Mouse (Mus musculus): Measurements from ENCODE around the gene Map3k12. TPM values are rescaled to one million over a fixed set of nuclear protein-coding genes. Genes with fewer than 3 reads are reported as not detected.

Map3k12 gene
- total RNA-seq, 2 experiments from 2014 or later = 6.1 to 6.3 TPM

DNA sequence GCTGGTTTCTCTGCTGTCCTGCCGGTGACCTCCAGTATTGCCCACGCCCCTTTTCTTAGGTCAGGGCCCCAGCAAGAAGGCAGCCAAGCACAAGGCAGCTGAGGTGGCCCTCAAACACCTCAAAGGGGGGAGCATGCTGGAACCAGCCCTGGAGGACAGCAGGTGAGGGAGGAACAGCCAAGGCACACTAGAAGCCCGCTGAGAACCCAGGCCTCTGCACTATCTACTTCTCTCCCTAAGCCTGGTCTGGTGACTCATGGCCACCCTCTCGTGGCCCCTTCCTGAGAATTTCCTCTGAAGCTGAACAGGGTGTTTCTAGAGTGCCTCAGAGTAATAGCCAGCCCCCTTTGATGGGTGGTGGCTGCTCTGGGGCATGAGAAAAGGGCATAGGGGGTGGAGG, 3.6 kb upstream of the Map3k12 start:
- DNase-seq (ENCODE audit: low spot score in 2 of 2) = no peak

GRCm38 (mm10) chr15:102519211-102520141, 2.6 kb upstream of the Map3k12 start:
- DNase-seq (ENCODE audit: low spot score in 2 of 2) = no peak

DNA sequence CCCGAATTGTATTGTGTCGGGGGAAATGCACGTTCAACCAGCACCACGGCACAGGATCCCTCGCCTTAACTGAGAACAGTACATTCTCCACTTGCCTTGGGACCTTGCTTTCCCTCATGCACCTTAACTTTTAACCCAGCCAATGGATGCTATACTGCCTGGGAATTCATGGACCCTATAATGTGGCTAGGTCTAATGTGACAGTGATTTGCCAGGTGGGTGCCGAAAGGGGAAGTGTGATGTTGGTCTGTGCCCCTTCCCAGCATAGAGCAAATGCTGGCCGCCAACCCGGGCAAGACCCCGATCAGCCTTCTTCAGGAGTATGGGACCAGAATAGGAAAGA, 2.0 kb upstream of the Map3k12 start:
- DNase-seq (ENCODE audit: low spot score in 2 of 2) = no peak

GRCm38 (mm10) chr15:102517976-102518858, 1.4 kb upstream of the Map3k12 start, which contains the start of gene Tarbp2:
TSS of gene Tarbp2 (plus strand) at chr15:102518192.
- peak; percentile 97 to 99 for DNase-seq (ENCODE audit: low spot score in 2 of 2)

DNA sequence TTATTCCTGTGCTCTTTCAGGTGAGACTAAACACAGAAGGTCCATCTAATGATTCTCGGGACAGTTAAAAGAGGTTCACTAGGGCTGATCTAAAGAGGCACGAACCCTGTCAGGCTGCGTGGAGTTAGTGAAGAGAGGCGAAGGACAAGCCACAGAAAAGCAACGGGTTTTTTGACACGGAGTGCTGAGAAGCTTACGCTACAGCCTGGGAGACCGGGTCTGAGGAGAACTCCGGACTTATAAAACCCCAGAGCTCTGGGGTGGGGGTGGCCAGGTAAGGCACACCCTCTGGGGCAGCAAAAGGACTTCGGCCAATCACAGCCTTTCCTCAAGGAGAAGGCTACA, 739 bp upstream of the Map3k12 start:
- DNase-seq (ENCODE audit: low spot score in 2 of 2) = no peak

DNA sequence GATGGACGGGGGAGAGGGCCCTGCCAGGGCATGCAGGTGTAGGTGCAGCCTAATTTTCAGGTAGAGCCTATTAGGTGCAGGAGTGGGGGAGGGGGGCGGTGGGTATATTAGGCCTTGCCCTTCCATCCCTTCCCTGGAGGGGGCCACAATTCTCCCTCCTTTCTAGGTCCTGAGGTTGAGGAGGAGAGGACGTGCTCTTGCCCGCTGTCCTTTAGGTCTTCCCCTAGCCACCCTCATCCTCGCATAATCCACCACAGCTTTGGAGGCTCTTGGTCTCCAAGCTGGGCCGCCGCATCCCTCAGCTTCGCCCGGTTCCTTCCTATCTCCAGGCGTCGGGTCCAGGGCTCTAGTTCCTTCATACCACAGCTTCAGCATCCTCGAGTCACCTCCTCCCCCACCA, 571 bp downstream of the Map3k12 start:
- no peak for DNase-seq (ENCODE audit: low spot score in 2 of 2)

GRCm38 (mm10) chr15:102515791-102516190, 1.1 kb downstream of the Map3k12 start:
- no peak for DNase-seq (ENCODE audit: low spot score in 2 of 2)

DNA sequence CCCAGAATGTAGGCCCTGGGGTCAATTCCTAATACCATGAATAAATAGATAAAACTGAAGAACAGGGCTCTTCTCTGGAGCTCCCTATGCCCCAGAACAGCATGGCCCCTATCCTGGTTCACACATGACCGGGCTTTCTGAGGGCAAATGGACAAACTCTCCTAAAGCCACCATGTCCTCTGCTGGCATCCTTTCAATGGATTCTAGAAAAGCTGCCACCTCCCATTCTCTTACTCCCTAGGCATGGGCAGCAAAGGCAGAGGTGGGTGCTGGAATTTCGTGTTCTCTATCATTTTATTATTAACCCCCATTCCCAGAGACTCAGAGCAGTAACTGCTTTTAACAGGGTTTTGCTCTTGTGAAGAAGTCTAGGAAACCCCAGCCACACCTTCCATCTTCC, 1.6 kb downstream of the Map3k12 start:
- no peak for DNase-seq (ENCODE audit: low spot score in 2 of 2)

GRCm38 (mm10) chr15:102513004-102513403, 3.9 kb downstream of the Map3k12 start:
- DNase-seq (ENCODE audit: low spot score in 2 of 2) = no peak

- DNase-seq (ENCODE audit: low spot score in 2 of 2) = no peak
Observed at GRCm38 (mm10) chr15:102512471-102512870, 4.4 kb downstream of the Map3k12 start.

- DNase-seq (ENCODE audit: low spot score in 2 of 2) = no peak
Observed at GRCm38 (mm10) chr15:102512010-102512409, 4.9 kb downstream of the Map3k12 start.

- DNase-seq (ENCODE audit: low spot score in 2 of 2) = no peak
Observed at GRCm38 (mm10) chr15:102511285-102511833, 5.5 kb downstream of the Map3k12 start.

DNA sequence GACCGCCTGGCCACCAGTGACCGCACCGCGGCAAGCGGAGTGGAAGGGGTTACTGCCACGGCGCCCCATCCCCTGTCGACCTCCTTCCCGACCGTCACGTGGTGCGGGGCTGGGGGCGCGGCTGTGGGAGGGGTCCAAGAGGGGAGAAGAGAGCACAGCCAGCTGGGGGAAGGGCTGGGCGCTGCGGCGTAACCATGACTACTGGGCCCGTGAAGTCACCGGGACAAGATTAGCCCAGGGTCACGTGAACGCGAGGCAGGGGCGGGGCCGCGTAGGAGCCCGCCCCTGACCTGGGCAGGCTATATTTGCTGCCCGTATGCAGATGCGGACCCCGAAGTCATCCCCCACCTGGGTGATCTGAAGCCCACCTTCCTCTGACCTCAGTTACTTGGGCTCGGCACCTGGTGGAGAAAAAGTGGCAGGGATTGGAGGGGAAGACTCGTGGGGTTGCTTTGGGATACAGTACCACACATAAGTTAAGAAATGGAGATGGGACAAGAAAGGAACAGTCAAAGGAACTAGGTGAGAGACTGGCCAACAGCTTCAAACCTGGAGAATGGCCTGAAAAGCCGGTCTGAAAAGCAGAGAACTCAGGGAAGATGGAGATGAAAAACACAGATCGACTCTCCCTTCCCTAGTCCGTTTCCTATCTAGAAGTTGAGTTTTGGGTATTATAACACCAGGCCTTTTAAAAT, 6.1 kb downstream of the Map3k12 start:
- DNase-seq (ENCODE audit: low spot score in 2 of 2) = peak; percentile 75 to 83

GRCm38 (mm10) chr15:102510110-102510509, 6.8 kb downstream of the Map3k12 start:
- DNase-seq (ENCODE audit: low spot score in 2 of 2) = no peak

DNA sequence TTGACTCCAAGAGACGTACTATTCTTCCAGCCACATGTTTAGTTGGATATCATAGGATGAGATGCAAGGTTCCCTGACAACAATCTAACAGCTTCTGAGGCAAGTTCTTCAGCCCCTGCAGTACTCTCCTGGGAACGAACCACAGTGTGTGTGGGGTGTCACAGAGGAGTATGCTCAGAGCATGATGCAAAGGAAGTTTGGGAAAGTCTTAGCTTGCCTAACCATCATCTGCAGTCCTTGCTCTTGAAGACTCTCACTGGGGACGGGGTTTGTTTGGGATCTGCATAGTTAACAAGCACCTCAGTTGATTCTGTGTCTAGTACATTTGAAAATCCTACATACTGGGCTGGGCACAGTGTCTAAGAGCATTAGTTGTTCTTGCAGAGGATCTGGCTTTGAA, 8.5 kb downstream of the Map3k12 start:
- no peak for DNase-seq (ENCODE audit: low spot score in 2 of 2)

- no peak for DNase-seq (ENCODE audit: low spot score in 2 of 2)
Observed at GRCm38 (mm10) chr15:102507561-102507960, 9.3 kb downstream of the Map3k12 start.

- no peak for DNase-seq (ENCODE audit: low spot score in 2 of 2)
Observed at GRCm38 (mm10) chr15:102506864-102507263, 10.0 kb downstream of the Map3k12 start.

DNA sequence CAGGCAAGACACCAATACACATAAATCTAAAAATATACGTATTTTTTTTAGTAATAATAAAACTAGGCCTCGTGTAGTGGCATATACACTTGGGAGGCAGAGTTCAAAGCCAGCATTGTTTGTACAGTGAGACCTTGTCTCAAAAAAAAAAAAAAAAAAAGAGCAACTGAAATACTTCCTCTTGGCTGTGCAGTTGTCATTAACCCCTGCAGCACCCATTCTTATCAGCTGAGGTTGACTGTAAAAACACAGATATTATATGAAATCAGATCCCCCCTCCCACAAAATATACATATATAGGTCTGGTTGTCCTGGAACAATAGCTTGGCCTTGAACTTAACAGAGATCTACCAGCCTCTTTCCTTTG, 10.4 kb downstream of the Map3k12 start:
- no peak for DNase-seq (ENCODE audit: low spot score in 2 of 2)

GRCm38 (mm10) chr15:102505770-102506463, 10.9 kb downstream of the Map3k12 start:
- no peak for DNase-seq (ENCODE audit: low spot score in 2 of 2)

- no peak for DNase-seq (ENCODE audit: low spot score in 2 of 2)
Observed at GRCm38 (mm10) chr15:102505073-102505769, 11.6 kb downstream of the Map3k12 start.

Measured in gastrocnemius, postnatal 4 days (tissue).